Mouse (Mus musculus): ENCODE data around the gene Scly. TPM values are rescaled to one million over a fixed set of nuclear protein-coding genes. Genes with fewer than 3 reads are reported as not detected.

The Scly gene
- polyA plus RNA-seq, 1 experiment from 2014 or later: 11.5 TPM

DNA sequence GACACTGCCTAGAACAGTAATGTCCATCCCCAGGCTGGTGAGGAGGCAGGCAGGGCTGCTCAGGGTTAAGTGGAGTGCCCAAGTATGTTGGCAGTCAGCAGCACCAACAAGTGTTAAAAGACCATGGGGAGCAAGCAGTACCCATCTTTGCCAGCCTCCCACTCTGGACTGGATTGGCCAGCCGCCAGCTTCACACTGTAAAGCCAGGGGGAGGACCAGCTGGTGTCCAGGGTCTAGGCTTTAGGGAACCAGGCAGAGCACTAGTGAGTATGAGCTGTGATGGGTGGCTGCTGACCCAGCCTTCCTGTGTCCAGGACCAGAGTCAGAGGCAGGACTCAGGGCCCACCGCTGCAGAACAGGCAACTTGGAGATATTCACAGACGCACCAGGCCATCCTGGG is 45.9 kb downstream of the Scly start:
- no peak for ATAC-seq (ENCODE audit: insufficient number of reproducible peaks, insufficient read depth, low FRiP score, low TSS enrichment, low read depth)
- Histone ChIP-seq H3K4me3 (no peak overlapping the region), H3K4me1 (peaks cover 11% of the 10 kb centered on the region), H3K9ac (no peak overlapping the region), H3K27ac (no peak overlapping the region), H3K27me3 (peaks cover 66% of the 10 kb centered on the region), H3K36me3 (no peaks in the 10 kb centered on the region), H3K4me2 (no peak overlapping the region), H3K9me3 (no peaks in the 10 kb centered on the region)
- WGBS: 77% methylated on average over 3 of the region's 3 CpGs

DNA sequence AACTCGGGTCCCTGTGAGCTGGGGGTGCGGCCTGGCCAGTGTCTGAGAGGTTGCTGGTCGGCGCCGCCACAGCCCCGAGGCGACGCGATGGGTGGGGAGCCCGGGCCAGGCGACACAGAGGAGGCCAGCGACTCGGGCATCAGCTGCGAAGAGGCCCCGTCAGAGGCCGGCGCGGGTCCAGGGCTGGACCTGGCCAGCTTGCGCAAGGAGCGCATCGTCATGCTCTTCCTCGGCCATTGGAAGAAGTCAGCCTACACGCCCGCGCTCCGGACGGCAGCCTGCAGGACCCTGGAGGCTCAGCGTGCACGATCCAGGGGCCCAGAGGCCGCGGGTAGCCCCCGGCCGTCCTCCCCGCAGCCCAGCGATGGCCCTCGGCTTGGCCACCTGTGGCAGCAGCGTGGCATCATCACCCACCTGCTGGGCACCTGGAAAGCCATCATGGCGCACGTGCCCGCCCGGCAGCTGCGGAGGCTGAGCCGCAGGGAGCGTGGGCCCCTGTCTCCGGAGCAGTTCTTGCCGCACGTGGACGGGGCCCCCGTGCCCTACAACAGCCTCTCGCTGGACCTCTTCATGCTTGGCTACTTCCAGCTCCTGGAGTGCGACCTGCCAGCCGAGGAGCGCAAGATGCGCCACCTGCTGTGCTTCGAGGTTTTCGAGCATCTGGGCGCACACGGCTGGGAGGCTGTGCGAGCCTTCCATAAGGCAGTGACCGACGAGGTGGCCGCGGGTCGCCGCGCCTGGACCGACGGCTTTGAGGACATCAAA is 47.0 kb downstream of the Scly start:
- Histone ChIP-seq H3K4me1 (peaks cover 11% of the 10 kb centered on the region), H3K27ac (no peak overlapping the region), H3K9ac (0 out of 2 replicates have a peak overlapping the region, but pooled peaks have one; percentile 4), H3K36me3 (no peaks in the 10 kb centered on the region), H3K27me3 (peaks cover 64% of the 10 kb centered on the region), H3K9me3 (no peaks in the 10 kb centered on the region), H3K4me3 (peak overlapping the region; percentile 32), H3K4me2 (peak overlapping the region; percentile 56)
- no peak for ATAC-seq (ENCODE audit: insufficient number of reproducible peaks, insufficient read depth, low FRiP score, low TSS enrichment, low read depth)
- WGBS: 3% methylated on average over 68 of the region's 68 CpGs

DNA sequence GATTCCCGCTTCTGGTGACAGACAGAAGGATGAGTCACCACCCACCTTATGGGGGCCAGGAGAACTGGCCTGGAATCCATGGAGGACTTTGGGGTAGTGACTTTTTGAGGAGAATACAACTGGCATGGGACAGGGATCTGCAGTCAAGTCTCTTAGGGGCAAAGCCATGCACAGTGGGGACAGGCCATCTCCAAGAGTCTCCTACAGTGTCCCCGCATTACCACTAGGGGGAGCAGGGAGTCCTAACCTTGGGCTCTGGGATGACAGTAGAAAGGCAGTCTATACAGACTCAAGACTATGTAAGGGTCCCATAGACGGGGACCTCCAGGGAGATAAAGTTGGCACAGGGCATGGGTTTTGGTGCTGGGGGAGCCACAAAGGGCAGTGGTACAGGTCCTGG is 48.8 kb downstream of the Scly start:
- Histone ChIP-seq H3K4me3 (no peak overlapping the region), H3K27me3 (peaks cover 50% of the 10 kb centered on the region), H3K9ac (no peak overlapping the region), H3K9me3 (no peaks in the 10 kb centered on the region), H3K4me1 (peaks cover 11% of the 10 kb centered on the region), H3K4me2 (no peak overlapping the region), H3K27ac (no peak overlapping the region), H3K36me3 (no peaks in the 10 kb centered on the region)
- 40% methylated on average over 3 of the region's 3 CpGs for WGBS
- 0 out of 2 replicates have a peak, but pooled peaks have one; percentile 18 for ATAC-seq (ENCODE audit: insufficient number of reproducible peaks, insufficient read depth, low FRiP score, low TSS enrichment, low read depth)

DNA sequence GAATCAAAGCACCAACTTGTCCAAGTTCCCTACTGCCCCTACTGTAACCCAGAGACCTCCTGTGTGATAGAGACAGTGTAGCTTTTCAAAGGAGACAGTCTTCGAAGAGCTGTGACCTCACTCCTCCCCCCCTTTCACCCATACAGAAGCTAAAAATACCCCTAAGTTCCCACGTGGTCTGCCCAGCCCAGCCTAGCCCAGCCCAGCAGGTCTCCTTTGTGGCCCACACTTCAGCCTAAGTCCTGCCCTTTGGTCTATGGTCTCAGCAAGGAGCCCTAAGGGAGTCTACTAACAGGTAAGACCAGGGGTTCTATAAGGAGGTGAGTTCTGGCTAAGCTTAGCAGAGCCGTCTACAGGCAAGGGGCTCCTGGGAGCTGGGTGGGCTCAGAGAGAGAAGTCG is 52.7 kb downstream of the Scly start, which contains the start of gene Klhl30:
Gene Klhl30, plus strand, starts transcription at position 176 of the 400 bp plus-strand sequence.
- Histone ChIP-seq H3K9me3 (no peaks in the 10 kb centered on the region), H3K4me1 (no peaks in the 10 kb centered on the region), H3K4me2 (no peak within 1 kb of the TSS), H3K4me3 (no peak within 1 kb of the TSS), H3K27me3 (peaks cover 10% of the 10 kb centered on the region), H3K27ac (no peak within 1 kb of the TSS), H3K36me3 (no peaks in the 10 kb centered on the region), H3K9ac (no peak within 1 kb of the TSS)
- no peak for ATAC-seq (ENCODE audit: insufficient number of reproducible peaks, insufficient read depth, low FRiP score, low TSS enrichment, low read depth)
- WGBS: 55% methylated on average over 4 of the region's 4 CpGs

DNA sequence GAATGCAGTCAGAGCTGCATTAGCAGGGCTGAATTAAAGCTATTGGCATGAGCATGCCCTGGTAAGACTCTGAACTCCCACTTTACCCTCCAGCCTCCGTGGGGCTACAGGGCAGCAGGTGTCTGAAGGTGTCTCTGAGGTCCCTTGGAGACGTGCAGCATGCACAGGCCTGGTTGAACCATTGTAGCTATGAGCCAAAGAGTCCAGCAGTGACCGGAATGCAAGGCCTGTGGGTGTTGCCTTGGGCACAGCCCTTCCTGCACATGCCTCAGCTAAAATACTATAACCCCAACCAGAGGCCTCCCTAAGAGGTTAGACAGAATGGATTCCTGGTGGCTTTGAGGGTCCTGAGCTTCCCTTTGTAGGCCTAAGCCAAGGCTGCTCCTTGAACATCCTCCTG is 53.1 kb downstream of the Scly start:
- Histone ChIP-seq H3K4me1 (no peaks in the 10 kb centered on the region), H3K27me3 (peaks cover 6% of the 10 kb centered on the region), H3K27ac (no peak overlapping the region), H3K9ac (no peak overlapping the region), H3K4me3 (no peak overlapping the region), H3K9me3 (no peaks in the 10 kb centered on the region), H3K4me2 (no peak overlapping the region), H3K36me3 (no peaks in the 10 kb centered on the region)
- ATAC-seq (ENCODE audit: insufficient number of reproducible peaks, insufficient read depth, low FRiP score, low TSS enrichment, low read depth): no peak
- WGBS: 76% methylated on average over 3 of the region's 3 CpGs

DNA sequence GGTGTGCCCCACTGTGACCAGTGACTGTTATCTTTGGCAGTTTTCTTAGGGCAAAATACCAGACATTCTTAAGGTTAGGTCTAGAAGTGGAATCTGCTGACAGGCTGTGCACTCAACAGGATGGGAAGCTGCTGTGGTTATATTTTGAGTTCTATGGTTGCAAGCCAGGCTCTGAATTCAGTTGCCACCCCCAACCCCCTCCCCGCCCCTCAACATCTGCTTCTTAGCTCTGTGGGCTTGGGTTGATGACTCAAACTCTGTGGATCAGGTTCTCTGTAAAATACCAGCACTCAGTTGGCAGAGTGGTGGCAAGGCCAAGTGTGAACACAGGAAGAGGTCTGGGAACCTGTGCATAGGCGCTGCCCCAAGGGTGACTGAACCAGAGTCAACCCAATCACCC is 54.1 kb downstream of the Scly start:
- Histone ChIP-seq H3K4me3 (no peak overlapping the region), H3K36me3 (no peaks in the 10 kb centered on the region), H3K4me1 (no peaks in the 10 kb centered on the region), H3K9ac (no peak overlapping the region), H3K27ac (no peak overlapping the region), H3K27me3 (no peaks in the 10 kb centered on the region), H3K4me2 (no peak overlapping the region), H3K9me3 (no peaks in the 10 kb centered on the region)
- no peak for ATAC-seq (ENCODE audit: insufficient number of reproducible peaks, insufficient read depth, low FRiP score, low TSS enrichment, low read depth)
- 88% methylated on average over 2 of the region's 2 CpGs for WGBS

DNA sequence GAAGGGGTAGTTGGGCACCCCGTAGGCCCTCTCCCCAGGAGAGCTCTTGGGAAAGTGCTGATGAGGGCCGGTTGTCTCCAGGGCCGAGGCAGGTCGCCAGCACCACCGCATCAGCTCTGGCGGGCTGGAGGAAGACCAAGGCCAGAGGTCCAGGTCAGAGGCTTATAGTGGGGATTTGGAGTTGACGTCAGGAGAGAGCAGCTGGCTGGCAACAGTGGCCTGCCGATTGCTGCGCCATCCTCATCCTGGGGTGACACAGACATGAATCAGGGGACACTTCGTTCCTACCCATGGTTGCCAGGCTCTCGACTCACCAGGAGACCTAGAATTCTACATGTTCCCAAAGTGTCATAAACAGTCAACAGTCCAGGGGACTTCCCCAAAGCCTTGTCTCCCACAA is 58.0 kb downstream of the Scly start:
- no peak overlapping the region for H3K4me2 ChIP-seq
- ATAC-seq (ENCODE audit: insufficient number of reproducible peaks, insufficient read depth, low FRiP score, low TSS enrichment, low read depth): no peak
- H3K9me3 ChIP-seq: no peaks in the 10 kb centered on the region
- no peaks in the 10 kb centered on the region for H3K4me1 ChIP-seq
- WGBS: 83% methylated on average over 11 of the region's 11 CpGs
- no peaks in the 10 kb centered on the region for H3K36me3 ChIP-seq
- no peak overlapping the region for H3K4me3 ChIP-seq
- H3K9ac ChIP-seq: no peak overlapping the region
- no peak overlapping the region for H3K27ac ChIP-seq
- no peaks in the 10 kb centered on the region for H3K27me3 ChIP-seq

DNA sequence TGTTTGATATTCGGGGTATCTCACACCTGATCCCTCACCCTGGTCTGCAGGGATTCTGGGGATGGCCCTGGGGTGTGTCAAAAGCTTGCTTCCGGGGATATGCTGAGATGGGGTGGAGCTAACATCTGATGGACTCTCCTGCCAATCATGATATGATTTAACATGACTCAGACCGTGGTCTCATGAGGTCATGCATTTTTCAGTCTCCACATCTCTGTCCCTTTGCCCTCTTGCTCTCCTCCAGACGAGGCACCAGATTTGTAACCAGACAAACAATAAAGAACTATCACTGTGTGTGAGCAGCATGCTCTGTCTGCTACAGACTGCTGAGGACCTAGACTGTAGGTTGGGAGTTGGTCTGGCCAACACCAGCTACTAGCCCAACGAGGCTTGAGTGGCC is 64.0 kb downstream of the Scly start:
- peaks cover 14% of the 10 kb centered on the region for H3K27me3 ChIP-seq
- no peak for ATAC-seq (ENCODE audit: insufficient number of reproducible peaks, insufficient read depth, low FRiP score, low TSS enrichment, low read depth)
- no peak overlapping the region for H3K4me2 ChIP-seq
- H3K4me1 ChIP-seq: peaks cover 14% of the 10 kb centered on the region
- H3K27ac ChIP-seq: no peak overlapping the region
- WGBS: 74% methylated on average over 5 of the region's 5 CpGs
- no peak overlapping the region for H3K4me3 ChIP-seq
- H3K9me3 ChIP-seq: no peaks in the 10 kb centered on the region; the same call in 1 of the 2 replicates
- H3K36me3 ChIP-seq: no peaks in the 10 kb centered on the region
- no peak overlapping the region for H3K9ac ChIP-seq

DNA sequence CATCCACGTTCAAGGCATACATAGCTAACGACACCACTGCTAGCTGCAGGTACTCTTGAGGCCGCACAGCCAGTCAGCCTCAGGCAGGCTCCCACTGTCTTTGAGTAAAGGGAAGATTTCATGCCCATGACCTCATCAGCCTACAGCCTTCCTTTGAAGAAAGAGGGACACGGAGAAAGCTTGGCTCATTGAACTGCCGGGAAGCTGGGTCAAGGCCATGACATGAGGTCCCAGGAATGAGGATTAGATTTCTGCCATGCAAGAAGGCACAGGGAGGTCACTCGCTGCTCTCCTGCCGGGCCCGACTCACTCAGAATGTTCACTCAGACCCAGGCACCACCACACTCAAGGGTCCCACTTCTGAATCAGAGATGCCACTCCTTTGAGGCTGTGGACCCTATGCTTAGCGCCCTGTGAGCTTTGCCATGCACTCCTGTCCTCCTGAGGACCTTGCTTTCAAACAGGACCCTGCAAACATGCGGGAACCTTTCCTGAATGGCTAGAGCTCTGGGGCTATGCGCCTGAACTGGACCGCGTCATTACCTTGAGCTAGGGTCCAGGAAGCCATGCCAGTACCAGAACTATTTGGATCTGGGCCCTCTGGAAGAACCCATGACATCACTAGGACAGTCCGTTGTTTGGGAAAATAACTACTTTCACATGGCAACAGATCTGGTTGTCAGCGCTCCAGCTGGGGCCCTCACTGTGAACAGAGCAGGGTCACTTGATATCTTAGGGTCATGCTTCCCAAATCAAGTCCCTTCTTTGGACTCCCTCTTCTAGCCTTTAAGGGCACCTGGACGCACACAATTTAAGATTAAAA is 66.9 kb downstream of the Scly start:
- Histone ChIP-seq H3K4me3 (no peak overlapping the region), H3K27ac (no peak overlapping the region), H3K36me3 (peaks cover 4% of the 10 kb centered on the region), H3K4me1 (peaks cover 14% of the 10 kb centered on the region), H3K9me3 (no peaks in the 10 kb centered on the region; the same call in 1 of the 2 replicates), H3K9ac (no peak overlapping the region), H3K27me3 (peaks cover 14% of the 10 kb centered on the region), H3K4me2 (no peak overlapping the region)
- 90% methylated on average over 16 of the region's 16 CpGs for WGBS
- no peak for ATAC-seq (ENCODE audit: insufficient number of reproducible peaks, insufficient read depth, low FRiP score, low TSS enrichment, low read depth)

DNA sequence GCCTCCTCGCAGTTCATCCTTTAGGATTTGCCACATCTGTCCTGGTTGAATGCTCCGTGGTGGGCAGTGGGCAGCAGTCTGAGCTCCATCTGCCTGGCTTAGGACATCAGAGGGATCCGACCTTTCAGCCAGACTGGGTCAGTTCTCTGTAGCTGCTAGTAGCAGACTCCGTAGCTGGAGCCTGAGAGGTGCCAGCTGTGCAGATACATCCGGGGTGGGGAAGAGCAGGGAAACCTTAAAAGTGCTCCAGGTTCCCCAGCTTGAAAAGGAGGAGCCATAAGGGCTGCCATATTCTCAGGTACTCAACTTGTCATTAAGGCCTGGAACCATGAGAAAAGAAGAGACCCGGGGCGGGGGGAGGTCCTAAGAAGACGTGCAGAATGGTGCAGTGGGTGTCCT is 67.7 kb downstream of the Scly start:
- Histone ChIP-seq H3K4me1 (peaks cover 14% of the 10 kb centered on the region), H3K9ac (peak overlapping the region; percentile 78), H3K9me3 (no peaks in the 10 kb centered on the region; the same call in 1 of the 2 replicates), H3K4me3 (peak overlapping the region; percentile 56), H3K27ac (no peak overlapping the region), H3K36me3 (peaks cover 12% of the 10 kb centered on the region), H3K4me2 (peak overlapping the region; percentile 95), H3K27me3 (peaks cover 14% of the 10 kb centered on the region)
- no peak for ATAC-seq (ENCODE audit: insufficient number of reproducible peaks, insufficient read depth, low FRiP score, low TSS enrichment, low read depth)
- WGBS: 29% methylated on average over 8 of the region's 8 CpGs

DNA sequence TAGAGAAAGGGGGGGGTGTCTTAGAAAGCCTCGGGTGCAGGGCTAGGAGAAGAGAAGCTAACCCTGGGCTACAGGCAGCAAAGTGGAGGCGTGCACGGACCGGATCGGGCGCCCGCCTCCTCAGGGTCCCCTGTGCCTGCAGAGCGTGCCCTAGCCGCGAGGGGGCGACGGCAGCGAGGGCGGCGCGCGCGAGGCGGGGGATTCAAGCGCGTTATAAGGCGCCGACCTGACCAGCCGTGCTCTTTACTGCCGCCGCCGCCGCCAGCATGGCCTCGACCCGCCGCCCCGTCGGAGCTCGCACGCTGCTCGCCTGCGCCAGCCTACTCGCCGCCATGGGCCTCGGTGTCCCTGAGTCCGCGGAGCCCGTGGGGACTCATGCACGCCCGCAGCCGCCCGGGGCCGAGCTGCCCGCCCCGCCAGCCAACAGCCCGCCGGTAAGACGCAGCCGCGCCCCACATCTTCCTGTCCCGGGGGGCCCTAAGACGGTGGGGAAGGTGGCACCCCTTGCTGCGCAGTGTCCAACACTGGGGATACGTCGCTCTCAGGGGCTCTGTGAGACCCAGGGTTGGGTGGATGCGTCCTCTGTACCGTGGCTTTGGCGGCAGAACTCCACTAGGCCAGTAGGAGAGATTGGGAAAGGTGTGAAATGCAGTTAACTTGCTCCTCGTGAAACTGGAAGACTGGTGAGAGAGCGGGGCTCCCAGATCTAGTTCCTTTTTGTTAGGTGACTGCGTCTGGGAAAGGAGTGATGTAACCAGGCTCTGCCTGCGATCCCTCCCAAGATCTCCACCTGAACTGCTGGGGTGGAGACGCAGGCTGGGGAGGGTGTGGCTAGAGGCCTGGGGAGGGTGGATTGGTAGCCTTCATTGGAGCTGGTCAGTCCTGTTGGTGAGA is 68.3 kb downstream of the Scly start, which contains the start of gene Erfe:
Gene Erfe, plus strand, starts transcription at position 216 of the 894 bp plus-strand sequence.
- peaks cover 14% of the 10 kb centered on the region for H3K27me3 ChIP-seq
- peak within 1 kb of the TSS; percentile 56 for H3K4me3 ChIP-seq
- H3K27ac ChIP-seq: no peak within 1 kb of the TSS
- no peaks in the 10 kb centered on the region; the same call in 1 of the 2 replicates for H3K9me3 ChIP-seq
- peak within 1 kb of the TSS; percentile 78 for H3K9ac ChIP-seq
- peaks cover 18% of the 10 kb centered on the region for H3K36me3 ChIP-seq
- H3K4me2 ChIP-seq: peak within 1 kb of the TSS; percentile 95
- peaks cover 14% of the 10 kb centered on the region for H3K4me1 ChIP-seq
- whole genome bisulfite sequencing: under 1% methylated on average over 68 of the region's 68 CpGs
- ATAC-seq (ENCODE audit: insufficient number of reproducible peaks, insufficient read depth, low FRiP score, low TSS enrichment, low read depth): peak; percentile 26; the same call in 1 of the 2 replicates

All from embryonic facial prominence, embryonic 13.5 days (tissue).